In the genomic region with DNA sequence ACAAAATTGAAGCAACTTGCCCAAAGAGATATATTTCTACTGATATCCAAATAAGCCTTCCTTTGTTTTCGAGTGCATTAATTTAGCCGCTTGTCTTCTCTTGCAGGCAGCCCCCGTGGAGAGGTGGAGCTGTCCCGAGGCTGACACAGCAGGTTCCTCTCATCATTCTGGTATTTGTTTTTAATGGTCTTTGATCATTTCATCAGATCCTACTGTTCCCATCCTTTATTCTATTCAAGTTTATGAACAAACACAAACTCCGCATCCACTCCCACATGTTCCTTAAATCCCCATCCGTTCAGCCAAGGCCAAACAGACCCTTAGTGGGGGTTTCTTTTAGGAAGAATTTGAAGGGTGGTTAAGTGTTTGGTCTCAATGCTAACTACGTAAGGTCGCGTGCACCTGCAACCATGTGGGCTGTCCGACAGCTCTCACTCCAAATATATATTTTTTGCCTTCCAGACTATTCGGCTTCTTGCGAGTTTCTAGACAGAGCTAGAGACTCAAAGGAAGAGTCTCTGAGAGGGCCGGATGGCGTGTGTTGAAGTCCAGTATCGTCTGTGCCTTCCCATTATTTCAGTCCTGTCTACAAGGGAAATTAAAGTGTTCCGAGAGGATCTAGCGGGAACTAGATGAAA, we compare ENCODE assay signal across 22 mouse cellular contexts. TPM values are rescaled to one million over a fixed set of nuclear protein-coding genes. Genes with fewer than 3 reads are reported as not detected.
DNase-seq lines count a peak whose midpoint lies in the region; ATAC-seq and TF ChIP-seq lines count a peak whose summit lies in the region.
"Had no signal": no experiment of that assay in that cellular context is flagged by ENCODE, and none has a peak within 500 bp of the region (broad histone marks: within the 10 kb centered on the region; RNA-seq: fewer than 3 reads in every experiment).

No protein-coding gene starts in this region.

- H3K9me3 ChIP-seq in forebrain, embryonic 12.5 days, result no peaks in the 10 kb centered on the region; the same call in 1 of the 2 replicates
- no peaks in the 10 kb centered on the region for H3K9me3 ChIP-seq in forebrain, postnatal 0 days (ENCODE audit: low read length)
- H3K9me3 ChIP-seq in neural tube, embryonic 12.5 days, result no peaks in the 10 kb centered on the region
- H3K9me3 ChIP-seq: heart, embryonic 13.5 days; limb, embryonic 12.5 days had no signal

- no peak overlapping the region for H3K27ac ChIP-seq in kidney, adult 2 months (ENCODE audit: insufficient read depth, low read depth, low read length)
- peak overlapping the region; percentile 97; the same call in 1 of the 2 replicates for H3K27ac ChIP-seq in forebrain, embryonic 12.5 days
- H3K27ac ChIP-seq in forebrain, postnatal 0 days (ENCODE audit: low read depth, low read length), result no peak overlapping the region
- H3K27ac ChIP-seq in neural tube, embryonic 12.5 days, result no peak overlapping the region
- H3K27ac ChIP-seq: heart, embryonic 13.5 days; limb, embryonic 12.5 days; liver, embryonic 14.5 days had no signal

- no peak for TF ChIP-seq CTCF in kidney, adult 2 months (conservative IDR thresholded peaks at IDR 0.05; ENCODE audit: insufficient read depth, insufficient read length, low read depth, low read length)
- no peak for TF ChIP-seq CTCF in forebrain, postnatal 0 days (IDR thresholded peaks at IDR 0.05; ENCODE audit: low read depth)

- ATAC-seq in forebrain, embryonic 12.5 days (ENCODE audit: low FRiP score), result no peak
- no peak for ATAC-seq in forebrain, postnatal 0 days
- no peak for ATAC-seq in neural tube, embryonic 12.5 days (ENCODE audit: low FRiP score, low read depth)
- ATAC-seq: CD4-positive, CD25-positive, alpha-beta regulatory T cell, adult 4 months had no signal

- 0 out of 2 replicates have a peak, but pooled peaks cover 2% of the 10 kb centered on the region for H3K4me1 ChIP-seq in kidney, adult 2 months (ENCODE audit: control insufficient read depth, insufficient read depth, low read length)
- peaks cover 70% of the 10 kb centered on the region for H3K4me1 ChIP-seq in forebrain, embryonic 12.5 days
- H3K4me1 ChIP-seq in forebrain, postnatal 0 days (ENCODE audit: insufficient read depth), result 0 out of 2 replicates have a peak, but pooled peaks cover 6% of the 10 kb centered on the region
- H3K4me1 ChIP-seq in neural tube, embryonic 12.5 days, result peaks cover 38% of the 10 kb centered on the region

- H3K9ac ChIP-seq in forebrain, embryonic 12.5 days, result no peak overlapping the region
- no peak overlapping the region for H3K9ac ChIP-seq in forebrain, postnatal 0 days
- no peak overlapping the region for H3K9ac ChIP-seq in neural tube, embryonic 12.5 days
- H3K9ac ChIP-seq: heart, embryonic 13.5 days; limb, embryonic 12.5 days; liver, embryonic 14.5 days had no signal

- no peak overlapping the region for H3K4me3 ChIP-seq in kidney, adult 2 months (ENCODE audit: insufficient read depth, low read depth, low read length)
- H3K4me3 ChIP-seq in forebrain, embryonic 12.5 days (replicated peaks), result no peak overlapping the region
- H3K4me3 ChIP-seq in forebrain, postnatal 0 days (ENCODE audit: low read depth, low read length), result no peak overlapping the region
- no peak overlapping the region for H3K4me3 ChIP-seq in neural tube, embryonic 12.5 days
- H3K4me3 ChIP-seq: heart, embryonic 13.5 days; limb, embryonic 12.5 days had no signal

- 12% methylated on average over 17 of the region's 17 CpGs for WGBS in kidney, adult 2 months
- 2% methylated on average over 17 of the region's 17 CpGs for WGBS in forebrain, embryonic 12.5 days
- WGBS in forebrain, postnatal 0 days, result 17% methylated on average over 17 of the region's 17 CpGs
- 2% methylated on average over 17 of the region's 17 CpGs for WGBS in neural tube, embryonic 12.5 days

- no peak for TF ChIP-seq POLR2A in kidney, adult 2 months (IDR thresholded peaks at IDR 0.05; ENCODE audit: low read depth, low read length)

- DNase-seq in kidney, adult 9 months, result peak; percentile 6
- no peak for DNase-seq in kidney, adult 2 months
- DNase-seq in forebrain, postnatal 0 days, result no peak
- no peak for DNase-seq in yolk sac, embryonic 10.5 days (ENCODE audit: low spot score)
- DNase-seq in ovary, postnatal 14 days (ENCODE audit: low spot score), result no peak
- DNase-seq: gastrocnemius, postnatal 25 days; lung, postnatal 10 days; right cerebral cortex, postnatal 25 days; thymus, adult 18-20 months had no signal

- peak overlapping the region; percentile 67 for H3K4me2 ChIP-seq in forebrain, embryonic 12.5 days
- H3K4me2 ChIP-seq in forebrain, postnatal 0 days (ENCODE audit: low read depth), result peak overlapping the region; percentile 86; the same call in 1 of the 2 replicates
- peak overlapping the region; percentile 85 for H3K4me2 ChIP-seq in neural tube, embryonic 12.5 days (replicated peaks)
- H3K4me2 ChIP-seq: heart, embryonic 13.5 days; limb, embryonic 12.5 days had no signal

- H3K27me3 ChIP-seq in kidney, adult 2 months (replicated peaks; ENCODE audit: control insufficient read depth, insufficient read depth, low read length), result peaks cover 21% of the 10 kb centered on the region
- peaks cover 85% of the 10 kb centered on the region for H3K27me3 ChIP-seq in forebrain, embryonic 12.5 days
- H3K27me3 ChIP-seq in forebrain, postnatal 0 days (ENCODE audit: insufficient read depth, low read length), result peaks cover 37% of the 10 kb centered on the region
- H3K27me3 ChIP-seq in neural tube, embryonic 12.5 days (replicated peaks), result peaks cover 75% of the 10 kb centered on the region

- no peaks in the 10 kb centered on the region for H3K36me3 ChIP-seq in kidney, adult 2 months (ENCODE audit: control insufficient read depth, insufficient read depth, low read length)
- no peaks in the 10 kb centered on the region for H3K36me3 ChIP-seq in forebrain, embryonic 12.5 days (replicated peaks)
- no peaks in the 10 kb centered on the region for H3K36me3 ChIP-seq in forebrain, postnatal 0 days (ENCODE audit: insufficient read depth)
- H3K36me3 ChIP-seq in neural tube, embryonic 12.5 days, result no peaks in the 10 kb centered on the region
- H3K36me3 ChIP-seq: heart, embryonic 13.5 days; limb, embryonic 12.5 days had no signal

RNA-seq across cellular contexts. Expression of gene Neurog2, which starts 2.1 kb away (rescaled TPM):
- not detected in 2 replicates for polyA plus RNA-seq in kidney, adult 2 months (2012; rRNA removed)
- polyA plus RNA-seq in forebrain, embryonic 12.5 days (2016; fragmentation: Nextera tagmentation; extraction: Ambion mirVana), result 161 and 168 TPM in 2 replicates
- total RNA-seq in forebrain, postnatal 0 days (2014; rRNA removed), result 5.0 and 9.4 TPM in 2 replicates
- 2.2 and 2.6 TPM in 2 replicates for polyA plus RNA-seq in forebrain, postnatal 0 days (2015; fragmentation: Nextera tagmentation; extraction: Ambion mirVana)
- polyA plus RNA-seq in neural tube, embryonic 12.5 days (2016; fragmentation: Nextera tagmentation; extraction: Ambion mirVana), result 49.6 and 55.8 TPM in 2 replicates
- total RNA-seq: adrenal gland, adult 2 months; gastrocnemius, postnatal 25 days; hematopoietic stem cell, adult 5-6 weeks; MEL; monocyte, adult 5-6 weeks had no signal
- polyA plus RNA-seq: adrenal gland, adult 2 months; CD4-positive, CD25-positive, alpha-beta regulatory T cell, adult 4 months; heart, embryonic 13.5 days; kidney, embryonic 14.5 days; large intestine, adult 2 months; limb, embryonic 12.5 days; urinary bladder, adult 2 months had no signal

Comparison
In these comparisons a context has a peak if more than half of its experiments do, and no peak if none do; other contexts are left out.
1. RNA of gene Neurog2, which starts 2.1 kb away (polyA plus RNA-seq): 161 to 168 TPM in forebrain, embryonic 12.5 days and 49.6 to 55.8 TPM in neural tube, embryonic 12.5 days; 2.2 to 2.6 TPM in forebrain, postnatal 0 days and not detected in kidney, adult 2 months; every median in the first group is over 10 times any median in the second.
2. Peak in every context shown above with its lines, with median percentiles within 50 percentile points of each other: H3K4me2 ChIP-seq.